Mouse (Mus musculus): Measurements from ENCODE around the gene Urah. TPM values are rescaled to one million over a fixed set of nuclear protein-coding genes. Genes with fewer than 3 reads are reported as not detected.
A peak's percentile ranks its signal among the peaks of the same experiment; 100 is the strongest.

Gene Urah
- polyA plus RNA-seq (2021): 0.18 TPM

DNA sequence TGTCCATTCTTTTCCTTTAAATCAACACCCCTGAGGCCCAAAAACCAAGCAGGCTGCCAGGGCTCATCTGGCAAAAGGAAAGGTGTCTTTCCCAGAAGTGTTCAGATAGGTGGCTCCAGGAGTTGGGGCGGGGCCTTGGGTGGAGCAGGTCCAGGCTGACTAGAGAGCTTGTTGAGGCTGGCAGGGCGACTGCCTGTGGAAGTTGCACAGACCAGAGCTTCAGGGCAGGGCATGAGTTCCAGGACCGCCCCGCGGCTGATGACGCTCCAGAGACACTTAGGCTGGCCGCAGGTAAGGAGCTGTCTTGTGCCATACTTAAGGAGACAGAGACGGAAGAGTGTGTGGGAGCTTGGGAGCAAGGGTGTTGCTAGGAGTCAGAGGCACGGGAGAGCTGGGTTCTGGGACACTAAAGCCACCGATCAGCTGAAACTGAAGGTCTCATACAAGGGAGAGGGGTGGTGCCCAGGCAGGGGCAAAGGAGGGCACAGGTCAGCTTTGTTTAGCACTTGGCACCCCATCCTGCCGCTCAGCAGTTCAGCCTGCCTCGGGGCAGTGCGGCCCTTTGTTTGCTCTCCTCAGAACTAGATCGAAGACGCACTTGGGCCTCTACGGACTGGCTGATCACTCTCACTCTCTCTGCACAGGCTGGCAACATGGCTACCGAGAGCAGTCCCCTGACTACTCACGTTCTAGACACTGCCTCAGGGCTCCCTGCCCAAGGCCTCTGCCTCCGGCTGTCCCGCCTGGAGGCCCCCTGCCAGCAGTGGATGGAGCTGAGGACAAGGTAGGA, at the start of gene Urah:
Urah (plus strand) TSS at position 51 of the 790 bp plus-strand sequence.
- TF ChIP-seq CTCF (IDR thresholded peaks at IDR 0.05): no peak
- ChIA-PET POLR2A (no interaction called here), CTCF (interaction anchor here (1.6 kb wide), 1 partner anchor 10 kb away, joined by 3 read pairs; no protein-coding TSS in a partner anchor)
- H3K27me3 ChIP-seq: no peaks in the 10 kb centered on the region
- in situ Hi-C loops (cut with MboI; ENCODE audit: low pct_unique_long_range_greater_than_20kb): no loop called here
- ATAC-seq: no peak
- DNase-seq (ENCODE audit: low read depth, low spot score): no peak

GRCm38 (mm10) chr7:140787406-140788052, 47.3 kb upstream of the Urah start, which contains the start of gene Syce1:
Gene Syce1 (minus strand): TSS chr7:140787852.
- in situ Hi-C loops (cut with MboI; ENCODE audit: low pct_unique_long_range_greater_than_20kb): no loop called here

GRCm38 (mm10) chr7:140788053-140788435, 46.8 kb upstream of the Urah start:
- POLR2A ChIA-PET: no interaction called here
- in situ Hi-C loops (cut with MboI; ENCODE audit: low pct_unique_long_range_greater_than_20kb): no loop called here
- CTCF ChIA-PET: no interaction called here
- no peak for DNase-seq (ENCODE audit: low read depth, low spot score)
- H3K27me3 ChIP-seq: peaks cover 4% of the 10 kb centered on the region
- no peak for TF ChIP-seq CTCF (IDR thresholded peaks at IDR 0.05)
- no peak for ATAC-seq

More at GRCm38 (mm10) chr7:140787406-140788052, 47.3 kb upstream of the Urah start, which contains the start of gene Syce1:
- no peak for DNase-seq (ENCODE audit: low read depth, low spot score)
- ATAC-seq: no peak
- H3K27me3 ChIP-seq: peaks cover 4% of the 10 kb centered on the region
- ChIA-PET POLR2A (interaction anchor here (0.5 kb wide), 1 partner anchor 279 kb away, joined by 3 read pairs; no protein-coding TSS in a partner anchor), CTCF (no interaction called here)
- no peak for TF ChIP-seq CTCF (IDR thresholded peaks at IDR 0.05)

- POLR2A ChIA-PET: no interaction called here
- H3K27me3 ChIP-seq: no peaks in the 10 kb centered on the region
Measured at GRCm38 (mm10) chr7:140793541-140793940, 41.3 kb upstream of the Urah start.

GRCm38 (mm10) chr7:140797619-140798018, 37.2 kb upstream of the Urah start:
- no peak for ATAC-seq
- no peaks in the 10 kb centered on the region for H3K27me3 ChIP-seq
- in situ Hi-C loops (cut with MboI; ENCODE audit: low pct_unique_long_range_greater_than_20kb): no loop called here
- ChIA-PET POLR2A (no interaction called here), CTCF (no interaction called here)
- no peak for TF ChIP-seq CTCF (IDR thresholded peaks at IDR 0.05)
- DNase-seq (ENCODE audit: low read depth, low spot score): no peak

More at GRCm38 (mm10) chr7:140793541-140793940, 41.3 kb upstream of the Urah start:
- in situ Hi-C loops (cut with MboI; ENCODE audit: low pct_unique_long_range_greater_than_20kb): no loop called here
- no peak for ATAC-seq
- no peak for TF ChIP-seq CTCF (IDR thresholded peaks at IDR 0.05)
- DNase-seq (ENCODE audit: low read depth, low spot score): no peak
- CTCF ChIA-PET: no interaction called here

DNA sequence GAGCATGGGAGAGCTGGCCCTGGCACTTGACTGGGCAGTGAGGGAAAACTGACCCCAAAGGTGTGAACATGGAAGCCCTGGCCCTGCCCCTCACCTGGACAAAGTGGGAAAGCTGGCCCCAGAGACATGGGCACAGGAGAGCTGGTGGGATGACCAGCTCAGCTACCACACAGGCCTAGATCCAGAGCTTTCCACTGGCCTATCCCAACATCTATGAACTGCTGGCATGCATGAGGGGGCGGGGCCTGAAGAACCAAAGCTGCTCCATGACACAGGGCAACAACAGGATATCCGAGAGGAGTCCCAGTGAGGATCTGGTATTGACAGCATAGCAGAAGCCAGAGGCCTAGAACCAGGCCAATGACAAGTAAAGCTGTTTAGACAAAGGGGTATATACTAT, 36.6 kb upstream of the Urah start:
- ATAC-seq: no peak
- no peaks in the 10 kb centered on the region for H3K27me3 ChIP-seq
- no peak for TF ChIP-seq CTCF (IDR thresholded peaks at IDR 0.05)
- ChIA-PET CTCF (no interaction called here), POLR2A (no interaction called here)
- no peak for DNase-seq (ENCODE audit: low read depth, low spot score)
- in situ Hi-C loops (cut with MboI; ENCODE audit: low pct_unique_long_range_greater_than_20kb): no loop called here

- ChIA-PET CTCF (no interaction called here), POLR2A (no interaction called here)
- DNase-seq (ENCODE audit: low read depth, low spot score): no peak
- peak; percentile 18 for ATAC-seq
- no peaks in the 10 kb centered on the region for H3K27me3 ChIP-seq
- TF ChIP-seq CTCF (IDR thresholded peaks at IDR 0.05): no peak
- in situ Hi-C loops (cut with MboI; ENCODE audit: low pct_unique_long_range_greater_than_20kb): no loop called here
Measured at GRCm38 (mm10) chr7:140802629-140803028, 32.2 kb upstream of the Urah start.

DNA sequence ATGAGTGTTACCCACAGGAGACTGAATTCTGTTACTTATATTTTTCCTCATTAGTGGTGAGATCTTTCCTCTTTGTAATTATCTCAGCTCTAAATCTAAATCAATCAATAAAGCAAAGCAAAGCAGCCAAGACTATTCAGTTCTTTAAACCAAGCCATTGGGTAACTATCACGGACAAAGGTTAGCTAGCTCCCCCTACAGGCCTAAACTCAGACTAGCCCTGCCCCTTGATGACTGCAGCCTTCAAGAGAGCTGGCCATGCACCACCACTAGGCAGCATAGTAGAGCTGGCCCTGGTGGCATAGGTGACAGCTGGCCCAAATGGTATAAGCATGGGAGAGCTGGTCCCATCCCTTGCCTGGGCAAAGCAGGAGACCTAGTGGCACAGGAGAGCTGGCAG, 29.1 kb upstream of the Urah start:
- peak; percentile 66 for TF ChIP-seq CTCF (IDR thresholded peaks at IDR 0.05)
- ATAC-seq: peak; percentile 47
- POLR2A ChIA-PET: no interaction called here
- no peak for DNase-seq (ENCODE audit: low read depth, low spot score)
- CTCF ChIA-PET: interaction anchor here (1.6 kb wide), 1 partner anchor 10 kb away, joined by 3 read pairs; no protein-coding TSS in a partner anchor
- in situ Hi-C loops (cut with MboI; ENCODE audit: low pct_unique_long_range_greater_than_20kb): no loop called here
- no peaks in the 10 kb centered on the region for H3K27me3 ChIP-seq

GRCm38 (mm10) chr7:140810496-140810895, 24.3 kb upstream of the Urah start:
- no peak for DNase-seq (ENCODE audit: low read depth, low spot score)
- ChIA-PET POLR2A (no interaction called here), CTCF (no interaction called here)
- in situ Hi-C loops (cut with MboI; ENCODE audit: low pct_unique_long_range_greater_than_20kb): no loop called here
- no peak for ATAC-seq
- H3K27me3 ChIP-seq: no peaks in the 10 kb centered on the region
- peak; percentile 50 for TF ChIP-seq CTCF (IDR thresholded peaks at IDR 0.05)

GRCm38 (mm10) chr7:140811714-140812113, 23.1 kb upstream of the Urah start:
- in situ Hi-C loops (cut with MboI; ENCODE audit: low pct_unique_long_range_greater_than_20kb): no loop called here

GRCm38 (mm10) chr7:140812850-140813249, 22.0 kb upstream of the Urah start:
- ChIA-PET CTCF (interaction anchor here (1.7 kb wide), 1 partner anchor 16 kb away, joined by 5 read pairs; no protein-coding TSS in a partner anchor), POLR2A (no interaction called here)
- no peak for ATAC-seq
- no peak for TF ChIP-seq CTCF (IDR thresholded peaks at IDR 0.05)
- DNase-seq (ENCODE audit: low read depth, low spot score): no peak
- no peaks in the 10 kb centered on the region for H3K27me3 ChIP-seq
- in situ Hi-C loops (cut with MboI; ENCODE audit: low pct_unique_long_range_greater_than_20kb): no loop called here

More at GRCm38 (mm10) chr7:140811714-140812113, 23.1 kb upstream of the Urah start:
- H3K27me3 ChIP-seq: no peaks in the 10 kb centered on the region
- TF ChIP-seq CTCF (IDR thresholded peaks at IDR 0.05): no peak
- ChIA-PET POLR2A (no interaction called here), CTCF (interaction anchor here (1.7 kb wide), 1 partner anchor 17 kb away, joined by 5 read pairs; no protein-coding TSS in a partner anchor)
- ATAC-seq (peak; percentile 64), DNase-seq (ENCODE audit: low read depth, low spot score) (no peak)
